Mouse (Mus musculus): ENCODE measurements at regions not wholly inside any gene's neighbourhood (a gene's known extent, or its start where the extent isn't known, plus 50 kb on each side); places are given as distances from the start of the nearest gene placed in this dataset.

GRCm38 (mm10) chr3:19368998-19369397, 259.5 kb downstream of the 1700064H15Rik start:
- DNase-seq (ENCODE audit: low read depth, low spot score) = no peak

GRCm38 (mm10) chr3:19367761-19368160, 260.7 kb downstream of the 1700064H15Rik start:
- no peak for DNase-seq (ENCODE audit: low read depth, low spot score)
